Mouse (Mus musculus): ENCODE results near the gene Lgals2. TPM values are rescaled to one million over a fixed set of nuclear protein-coding genes. Genes with fewer than 3 reads are reported as not detected.

Gene Lgals2
- polyA plus RNA-seq, 1 experiment from 2014 or later, result not detected

- H3K4me1 ChIP-seq (replicated peaks), result peaks cover 32% of the 10 kb centered on the region
- H3K9me3 ChIP-seq, result no peaks in the 10 kb centered on the region
- H3K4me2 ChIP-seq, result no peak overlapping the region
- no peaks in the 10 kb centered on the region for H3K27me3 ChIP-seq
- no peaks in the 10 kb centered on the region for H3K36me3 ChIP-seq
- H3K9ac ChIP-seq, result no peak overlapping the region
- no peak for ATAC-seq (ENCODE audit: low FRiP score, low read depth)
- H3K4me3 ChIP-seq, result no peak overlapping the region
- no peak overlapping the region for H3K27ac ChIP-seq (replicated peaks)
- 95% methylated on average over 1 of the region's 1 CpGs for WGBS
These were observed 25.7 kb downstream of the Lgals2 start for GRCm38 (mm10) chr15:78829636-78830035.

GRCm38 (mm10) chr15:78828315-78828714, 27.0 kb downstream of the Lgals2 start:
- no peak overlapping the region for H3K9ac ChIP-seq
- WGBS, result 16% methylated on average over 5 of the region's 5 CpGs
- no peaks in the 10 kb centered on the region for H3K27me3 ChIP-seq
- peaks cover 22% of the 10 kb centered on the region for H3K4me1 ChIP-seq (replicated peaks)
- no peak overlapping the region for H3K4me3 ChIP-seq
- no peak for ATAC-seq (ENCODE audit: low FRiP score, low read depth)
- H3K9me3 ChIP-seq, result no peaks in the 10 kb centered on the region
- no peak overlapping the region for H3K27ac ChIP-seq (replicated peaks)
- no peak overlapping the region for H3K4me2 ChIP-seq
- H3K36me3 ChIP-seq, result no peaks in the 10 kb centered on the region

GRCm38 (mm10) chr15:78826213-78827204, 28.8 kb downstream of the Lgals2 start:
- Histone ChIP-seq H3K4me1 (replicated peaks) (peaks cover 10% of the 10 kb centered on the region), H3K27ac (replicated peaks) (no peak overlapping the region), H3K36me3 (no peaks in the 10 kb centered on the region), H3K4me2 (no peak overlapping the region), H3K9me3 (no peaks in the 10 kb centered on the region), H3K27me3 (no peaks in the 10 kb centered on the region), H3K9ac (no peak overlapping the region), H3K4me3 (no peak overlapping the region)
- ATAC-seq (ENCODE audit: low FRiP score, low read depth), result peak; percentile 86
- WGBS, result 29% methylated on average over 28 of the region's 28 CpGs

GRCm38 (mm10) chr15:78816074-78816391, 39.3 kb downstream of the Lgals2 start:
- no peak overlapping the region for H3K9ac ChIP-seq
- H3K9me3 ChIP-seq, result no peaks in the 10 kb centered on the region
- no peak overlapping the region for H3K4me2 ChIP-seq
- H3K36me3 ChIP-seq, result no peaks in the 10 kb centered on the region
- no peak overlapping the region for H3K27ac ChIP-seq (replicated peaks)
- H3K4me3 ChIP-seq, result no peak overlapping the region
- WGBS, result 71% methylated on average over 6 of the region's 6 CpGs
- no peak for ATAC-seq (ENCODE audit: low FRiP score, low read depth)
- no peaks in the 10 kb centered on the region for H3K27me3 ChIP-seq
- no peaks in the 10 kb centered on the region for H3K4me1 ChIP-seq (replicated peaks)

GRCm38 (mm10) chr15:78815314-78816073, 39.8 kb downstream of the Lgals2 start:
- Histone ChIP-seq H3K27ac (replicated peaks) (no peak overlapping the region), H3K4me3 (no peak overlapping the region), H3K9ac (no peak overlapping the region), H3K27me3 (no peaks in the 10 kb centered on the region), H3K9me3 (no peaks in the 10 kb centered on the region), H3K4me1 (replicated peaks) (no peaks in the 10 kb centered on the region), H3K36me3 (no peaks in the 10 kb centered on the region), H3K4me2 (no peak overlapping the region)
- no peak for ATAC-seq (ENCODE audit: low FRiP score, low read depth)
- WGBS, result 60% methylated on average over 11 of the region's 11 CpGs

- WGBS, result 87% methylated on average over 4 of the region's 4 CpGs
- no peaks in the 10 kb centered on the region for H3K27me3 ChIP-seq
- no peak overlapping the region for H3K27ac ChIP-seq (replicated peaks)
- no peak for ATAC-seq (ENCODE audit: low FRiP score, low read depth)
- H3K36me3 ChIP-seq, result no peaks in the 10 kb centered on the region
- no peaks in the 10 kb centered on the region for H3K9me3 ChIP-seq
- H3K4me3 ChIP-seq, result no peak overlapping the region
- H3K9ac ChIP-seq, result no peak overlapping the region
- H3K4me1 ChIP-seq (replicated peaks), result no peaks in the 10 kb centered on the region
- H3K4me2 ChIP-seq, result no peak overlapping the region
These were observed 41.7 kb downstream of the Lgals2 start for GRCm38 (mm10) chr15:78813603-78814002.

- H3K4me1 ChIP-seq (replicated peaks), result no peaks in the 10 kb centered on the region
- 71% methylated on average over 9 of the region's 9 CpGs for WGBS
- H3K27me3 ChIP-seq, result peaks cover 1% of the 10 kb centered on the region; the same call in 1 of the 2 replicates
- no peaks in the 10 kb centered on the region for H3K36me3 ChIP-seq
- 0 out of 2 replicates have a peak, but pooled peaks have one; percentile 42 for ATAC-seq (ENCODE audit: low FRiP score, low read depth)
- no peak overlapping the region for H3K4me2 ChIP-seq
- H3K4me3 ChIP-seq, result no peak overlapping the region
- H3K9ac ChIP-seq, result no peak overlapping the region
- no peak overlapping the region for H3K27ac ChIP-seq (replicated peaks)
- H3K9me3 ChIP-seq, result no peaks in the 10 kb centered on the region
These were observed 45.2 kb downstream of the Lgals2 start for GRCm38 (mm10) chr15:78810146-78810545.

- Histone ChIP-seq H3K4me2 (no peak overlapping the region), H3K36me3 (no peaks in the 10 kb centered on the region), H3K9me3 (no peaks in the 10 kb centered on the region), H3K4me3 (no peak overlapping the region), H3K27me3 (peaks cover 5% of the 10 kb centered on the region; the same call in 1 of the 2 replicates), H3K4me1 (replicated peaks) (no peaks in the 10 kb centered on the region), H3K27ac (replicated peaks) (no peak overlapping the region), H3K9ac (no peak overlapping the region)
- 65% methylated on average over 9 of the region's 9 CpGs for WGBS
- no peak for ATAC-seq (ENCODE audit: low FRiP score, low read depth)
These were observed 45.6 kb downstream of the Lgals2 start for GRCm38 (mm10) chr15:78809739-78810138.

- Histone ChIP-seq H3K4me2 (no peak overlapping the region), H3K27ac (replicated peaks) (no peak overlapping the region), H3K4me1 (replicated peaks) (no peaks in the 10 kb centered on the region), H3K9ac (no peak overlapping the region), H3K4me3 (no peak overlapping the region), H3K27me3 (peaks cover 5% of the 10 kb centered on the region; the same call in 1 of the 2 replicates), H3K9me3 (no peaks in the 10 kb centered on the region), H3K36me3 (no peaks in the 10 kb centered on the region)
- WGBS, result 95% methylated on average over 2 of the region's 2 CpGs
- ATAC-seq (ENCODE audit: low FRiP score, low read depth), result no peak
These were observed 46.3 kb downstream of the Lgals2 start for GRCm38 (mm10) chr15:78808980-78809379.

GRCm38 (mm10) chr15:78807141-78807540, 48.2 kb downstream of the Lgals2 start:
- no peak for ATAC-seq (ENCODE audit: low FRiP score, low read depth)
- H3K9me3 ChIP-seq, result no peaks in the 10 kb centered on the region
- H3K4me2 ChIP-seq, result no peak overlapping the region
- no peak overlapping the region for H3K27ac ChIP-seq (replicated peaks)
- no peak overlapping the region for H3K4me3 ChIP-seq
- no peak overlapping the region for H3K9ac ChIP-seq
- peaks cover 13% of the 10 kb centered on the region; the same call in 1 of the 2 replicates for H3K27me3 ChIP-seq
- peaks cover 15% of the 10 kb centered on the region for H3K4me1 ChIP-seq (replicated peaks)
- 86% methylated on average over 3 of the region's 3 CpGs for WGBS
- no peaks in the 10 kb centered on the region for H3K36me3 ChIP-seq

- Histone ChIP-seq H3K9me3 (no peaks in the 10 kb centered on the region), H3K9ac (no peak overlapping the region), H3K4me2 (no peak overlapping the region), H3K27ac (replicated peaks) (no peak overlapping the region), H3K27me3 (peaks cover 18% of the 10 kb centered on the region), H3K36me3 (no peaks in the 10 kb centered on the region), H3K4me3 (no peak overlapping the region), H3K4me1 (replicated peaks) (peaks cover 19% of the 10 kb centered on the region)
- 39% methylated on average over 2 of the region's 2 CpGs for WGBS
- no peak for ATAC-seq (ENCODE audit: low FRiP score, low read depth)
These were observed 48.7 kb downstream of the Lgals2 start for GRCm38 (mm10) chr15:78806614-78807013.

GRCm38 (mm10) chr15:78805351-78805750, 50.0 kb downstream of the Lgals2 start:
- Histone ChIP-seq H3K9me3 (no peaks in the 10 kb centered on the region), H3K9ac (no peak overlapping the region), H3K4me1 (replicated peaks) (peaks cover 21% of the 10 kb centered on the region), H3K4me2 (no peak overlapping the region), H3K36me3 (no peaks in the 10 kb centered on the region), H3K27ac (replicated peaks) (no peak overlapping the region), H3K4me3 (no peak overlapping the region), H3K27me3 (peaks cover 30% of the 10 kb centered on the region)
- WGBS, result 90% methylated on average over 2 of the region's 2 CpGs
- no peak for ATAC-seq (ENCODE audit: low FRiP score, low read depth)
